ENCODE assay signal across 11 mouse cellular contexts in the genomic region with DNA sequence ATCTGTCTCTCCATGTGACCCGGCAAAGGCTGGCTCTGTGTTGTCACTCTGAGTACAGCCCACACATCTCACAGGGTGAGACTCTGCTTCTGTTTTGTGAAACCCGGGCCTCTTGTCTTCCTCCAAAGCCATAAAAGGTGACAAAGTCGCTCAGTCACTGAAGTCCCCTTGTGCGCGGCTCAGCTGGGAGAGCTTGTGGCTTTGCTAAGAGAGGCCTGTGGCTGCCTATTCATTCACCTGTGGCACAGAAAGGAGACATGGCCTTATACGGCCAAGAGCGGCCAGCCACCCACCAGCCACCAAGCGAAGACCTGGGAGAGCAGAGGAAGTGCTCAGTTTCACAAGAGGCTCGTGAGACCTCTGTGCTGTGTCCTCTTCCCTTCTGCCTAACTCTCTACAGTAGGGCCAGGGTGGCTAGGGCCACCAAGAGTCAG. TPM values are rescaled to one million over a fixed set of nuclear protein-coding genes. Genes with fewer than 3 reads are reported as not detected.
DNase-seq lines count a peak whose midpoint lies in the region; ATAC-seq and TF ChIP-seq lines count a peak whose summit lies in the region.
"Had no signal": no experiment of that assay in that cellular context is flagged by ENCODE, and none has a peak within 500 bp of the region (broad histone marks: within the 10 kb centered on the region; RNA-seq: fewer than 3 reads in every experiment).

No protein-coding gene starts in this region.

- H3K79me2 ChIP-seq in MEL (ENCODE audit: control insufficient read depth, insufficient read depth, low read length, poor library complexity) = no peaks in the 10 kb centered on the region

- DNase-seq in MEL (ENCODE audit: low read depth, low spot score) = peak; percentile 23
- peak; percentile 66 to 73 for DNase-seq in lung, postnatal 4 days
- DNase-seq in splenic B cell, adult 2 months (ENCODE audit: low read depth, low spot score) = peak; percentile 92
- DNase-seq in layer of hippocampus, postnatal 14 days (ENCODE audit: low spot score in 2 of 2) = no peak
- DNase-seq in right cerebral cortex, postnatal 14 days = no peak
- DNase-seq in right cerebral cortex, postnatal 10 days (ENCODE audit: low spot score in 2 of 2) = no peak
- DNase-seq: gastrocnemius, adult 2 months; kidney, postnatal 10 days had no signal

- no peak for TF ChIP-seq CTCF in MEL (IDR thresholded peaks at IDR 0.05 in 2 of 3, conservative IDR thresholded peaks at IDR 0.05 in 1 of 3; ENCODE audit: control insufficient read depth in 1 of 3, insufficient read depth in 1 of 3, low read depth in 2 of 3, low read length in 3 of 3, poor library complexity in 1 of 3, severe bottlenecking in 1 of 3)

- TF ChIP-seq EP300 in MEL (IDR thresholded peaks at IDR 0.05; ENCODE audit: low read depth in 1 of 2, low read length in 2 of 2) = no peak

- no peak overlapping the region for H3K4me3 ChIP-seq in intestine, embryonic 16.5 days (ENCODE audit: low read length)
- no peak overlapping the region for H3K4me3 ChIP-seq in intestine, embryonic 15.5 days (replicated peaks)
- no peak overlapping the region for H3K4me3 ChIP-seq in MEL (ENCODE audit: control insufficient read depth in 1 of 2, insufficient read depth in 1 of 2, low read depth in 2 of 2, low read length in 2 of 2)
- H3K4me3 ChIP-seq: embryonic facial prominence, embryonic 15.5 days; gastrocnemius, adult 2 months had no signal

- no peak overlapping the region for H3K4me2 ChIP-seq in intestine, embryonic 16.5 days (ENCODE audit: low read depth, low read length)
- no peak overlapping the region for H3K4me2 ChIP-seq in intestine, embryonic 15.5 days (replicated peaks)
- H3K4me2 ChIP-seq: embryonic facial prominence, embryonic 15.5 days had no signal

- peak overlapping the region; percentile 38; the same call in 1 of the 2 replicates for H3K9ac ChIP-seq in intestine, embryonic 16.5 days (ENCODE audit: low read depth, low read length)
- H3K9ac ChIP-seq in intestine, embryonic 15.5 days = no peak overlapping the region; the same call in 1 of the 2 replicates
- H3K9ac ChIP-seq in MEL (ENCODE audit: control insufficient read depth, low read depth, low read length, poor library complexity, severe bottlenecking) = peak overlapping the region; percentile 1; the same call in 1 of the 2 replicates
- H3K9ac ChIP-seq: embryonic facial prominence, embryonic 15.5 days had no signal

- H3K27ac ChIP-seq in intestine, embryonic 16.5 days (ENCODE audit: low read length) = no peak overlapping the region
- H3K27ac ChIP-seq in intestine, embryonic 15.5 days = no peak overlapping the region
- no peak overlapping the region for H3K27ac ChIP-seq in MEL (ENCODE audit: control insufficient read depth, low read depth, low read length)
- H3K27ac ChIP-seq: embryonic facial prominence, embryonic 15.5 days; gastrocnemius, adult 2 months had no signal

- no peak for TF ChIP-seq POLR2A in MEL (IDR thresholded peaks at IDR 0.05; ENCODE audit: control insufficient read depth in 1 of 2, insufficient read depth in 1 of 2, low read depth in 1 of 2, low read length in 2 of 2, poor library complexity in 1 of 2)

- H3K36me3 ChIP-seq in intestine, embryonic 16.5 days (ENCODE audit: control insufficient read depth, insufficient read depth, low read length) = no peaks in the 10 kb centered on the region
- no peaks in the 10 kb centered on the region for H3K36me3 ChIP-seq in intestine, embryonic 15.5 days
- H3K36me3 ChIP-seq in MEL (ENCODE audit: control insufficient read depth in 1 of 2, insufficient read depth in 2 of 2, low read length in 2 of 2) = peaks cover 0 to 9% of the 10 kb centered on the region in 2 experiments; a peak in 2 of 4 replicates
- H3K36me3 ChIP-seq in splenic B cell, adult 2 months (ENCODE audit: control insufficient read depth, insufficient read depth, low read length, poor library complexity, severe bottlenecking) = no peaks in the 10 kb centered on the region
- H3K36me3 ChIP-seq: embryonic facial prominence, embryonic 15.5 days had no signal

- H3K27me3 ChIP-seq in intestine, embryonic 16.5 days (replicated peaks; ENCODE audit: control insufficient read depth, insufficient read depth, low read length) = no peaks in the 10 kb centered on the region
- no peaks in the 10 kb centered on the region for H3K27me3 ChIP-seq in intestine, embryonic 15.5 days (replicated peaks)
- H3K27me3 ChIP-seq in MEL (ENCODE audit: control insufficient read depth in 1 of 2, insufficient read depth in 2 of 2, low read length in 2 of 2) = no peaks in the 10 kb centered on the region
- H3K27me3 ChIP-seq in splenic B cell, adult 2 months (ENCODE audit: control insufficient read depth, insufficient read depth, low read length, poor library complexity, severe bottlenecking) = no peaks in the 10 kb centered on the region
- H3K27me3 ChIP-seq: embryonic facial prominence, embryonic 15.5 days had no signal

- H3K4me1 ChIP-seq in intestine, embryonic 16.5 days (ENCODE audit: control insufficient read depth, insufficient read depth, low read length) = peaks cover 20% of the 10 kb centered on the region
- peaks cover 12% of the 10 kb centered on the region for H3K4me1 ChIP-seq in intestine, embryonic 15.5 days (replicated peaks)
- peaks cover 8 to 32% of the 10 kb centered on the region in 2 experiments for H3K4me1 ChIP-seq in MEL (ENCODE audit: control insufficient read depth in 1 of 2, insufficient read depth in 2 of 2, low read length in 2 of 2)

- H3K9me3 ChIP-seq in intestine, embryonic 16.5 days (ENCODE audit: control insufficient read depth, low read length) = no peaks in the 10 kb centered on the region
- no peaks in the 10 kb centered on the region for H3K9me3 ChIP-seq in intestine, embryonic 15.5 days
- H3K9me3 ChIP-seq in MEL (replicated peaks; ENCODE audit: insufficient read depth, low read length) = no peaks in the 10 kb centered on the region
- H3K9me3 ChIP-seq: embryonic facial prominence, embryonic 15.5 days had no signal

- no peak for ATAC-seq in intestine, embryonic 16.5 days
- no peak for ATAC-seq in intestine, embryonic 15.5 days

- no peak for TF ChIP-seq RAD21 in MEL (IDR thresholded peaks at IDR 0.05; ENCODE audit: low read depth, low read length)

- WGBS in intestine, embryonic 16.5 days = 53% methylated on average over 9 of the region's 9 CpGs
- 49% methylated on average over 9 of the region's 9 CpGs for WGBS in intestine, embryonic 15.5 days

TF ChIP-seq in MEL, 35 proteins besides CTCF, POLR2A, EP300 and RAD21:
- TF ChIP-seq MAZ (IDR thresholded peaks at IDR 0.05; ENCODE audit: low read depth, low read length) (no peak), ZC3H11A (IDR thresholded peaks at IDR 0.05; ENCODE audit: low read depth, low read length) (no peak)

RNA-seq across cellular contexts. Expression of gene Tldc1, which starts 5.9 kb away (rescaled TPM):
- 17.8 and 18.1 TPM in 2 replicates for polyA plus RNA-seq in intestine, embryonic 16.5 days (2015; fragmentation: Nextera tagmentation; extraction: Ambion mirVana)
- polyA plus RNA-seq in intestine, embryonic 15.5 days (2015; fragmentation: Nextera tagmentation; extraction: Ambion mirVana) = 14.4 and 15.3 TPM in 2 replicates
- 13.4 and 16.4 TPM in 2 replicates for total RNA-seq in MEL (2012; rRNA removed)
- polyA plus RNA-seq in MEL (2012; ENCODE audit: insufficient read depth in 1 of 2, insufficient read length in 2 of 2, low read depth in 1 of 2, low replicate concordance in 2 of 2, missing spikeins in 1 of 2) = 10 to 100 TPM in 1 of 2 experiments, not detected in 1; 16.1 TPM
- 10 to 100 TPM; 16.2 to 19.5 TPM for total RNA-seq in layer of hippocampus, postnatal 14 days (2021)

RNA-seq across cellular contexts. Expression of gene Cotl1, which starts 56.2 kb away (rescaled TPM):
- polyA plus RNA-seq in intestine, embryonic 16.5 days (2015; fragmentation: Nextera tagmentation; extraction: Ambion mirVana) = 248 and 262 TPM in 2 replicates
- 152 and 167 TPM in 2 replicates for polyA plus RNA-seq in intestine, embryonic 15.5 days (2015; fragmentation: Nextera tagmentation; extraction: Ambion mirVana)
- total RNA-seq in MEL (2012; rRNA removed) = 60.5 and 70.3 TPM in 2 replicates
- polyA plus RNA-seq in MEL (2012; ENCODE audit: insufficient read depth in 1 of 2, insufficient read length in 2 of 2, low read depth in 1 of 2, low replicate concordance in 2 of 2, missing spikeins in 1 of 2) = 100 to 1,000 TPM in 1 of 2 experiments, not detected in 1; 114 TPM
- total RNA-seq in layer of hippocampus, postnatal 14 days (2021) = 100 to 1,000 TPM; 103 to 114 TPM

Comparison
In these comparisons a context has a peak if more than half of its experiments do, and no peak if none do; other contexts are left out.
1. DNase-seq: peak in MEL (single experiment), lung, postnatal 4 days (2 of 2) and splenic B cell, adult 2 months (single experiment); none in layer of hippocampus, postnatal 14 days (0 of 2), right cerebral cortex, postnatal 14 days (single experiment) and right cerebral cortex, postnatal 10 days (0 of 2).